Mouse (Mus musculus): Measurements from ENCODE around the gene Rbm43.

GRCm38 (mm10) chr2:51972142-51972541 is 37.2 kb upstream of the Rbm43 start:
- no peak for TF ChIP-seq CTCF (IDR thresholded peaks at IDR 0.05; ENCODE audit: low read depth)
- no peak for TF ChIP-seq EP300 (IDR thresholded peaks at IDR 0.05; ENCODE audit: low read depth)

All from liver, embryonic 14.5 days (tissue).